Mouse (Mus musculus) mouse trophoblast stem cell (cell line): ENCODE data around the gene Fbln2.

ENCODE experiments used
- in situ Hi-C, 2 experiments: fragments of 300-500 bp; cut with MseI, MboI; formaldehyde crosslinking; loops; 2 replicates in 1 of 2; 3 replicates in 1 of 2; pipeline ENCODE4 v1.15.1; 2025

The Fbln2 gene

DNA sequence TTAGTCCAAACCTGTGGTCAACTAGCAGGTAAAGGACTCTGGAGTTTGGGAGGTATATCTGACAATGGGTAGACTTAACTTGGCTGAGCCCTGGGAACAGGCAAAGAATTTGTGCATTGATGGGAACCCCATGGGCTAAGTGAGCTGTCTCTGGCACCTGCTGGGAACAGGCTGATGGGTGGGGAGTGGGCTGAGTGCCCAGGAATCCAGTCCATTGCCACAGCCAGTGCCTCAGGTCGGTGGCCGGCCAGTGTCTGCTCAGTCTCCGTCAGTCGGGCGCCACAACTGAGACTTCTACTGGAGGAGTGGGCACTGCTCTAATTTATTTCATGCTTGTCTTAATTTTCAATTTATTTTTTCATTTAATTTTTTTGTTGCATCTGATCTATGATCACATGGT, 98.9 kb downstream of the Fbln2 start:
- in situ Hi-C loops: no loop called here

DNA sequence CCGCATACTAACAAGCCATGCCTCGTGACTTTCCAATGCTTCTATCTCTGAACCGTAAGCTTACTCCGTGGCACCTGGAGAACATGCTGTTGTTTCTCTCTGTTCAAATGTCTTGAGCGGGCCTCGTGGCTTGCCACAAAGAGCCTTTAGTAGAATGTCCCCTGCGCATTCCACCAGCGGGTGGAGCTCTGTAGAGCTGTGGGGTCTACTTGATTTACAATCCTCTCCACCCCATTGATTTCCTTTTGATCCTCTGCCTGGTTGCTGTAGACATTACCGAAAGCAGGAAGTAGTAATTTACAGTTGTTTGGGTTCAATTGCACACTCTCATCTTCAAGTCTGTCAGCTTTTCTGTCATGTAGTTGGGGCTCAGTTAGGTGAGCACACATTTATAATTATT, 100.2 kb downstream of the Fbln2 start:
- in situ Hi-C loops: no loop called here
